ENCODE assay signal across 8 mouse cellular contexts in genomic region chr14:50903973-50904827, GRCm38 (mm10). TPM values are rescaled to one million over a fixed set of nuclear protein-coding genes. Genes with fewer than 3 reads are reported as not detected.
A peak's percentile ranks its signal among the peaks of the same experiment; 100 is the strongest.
DNase-seq lines count a peak whose midpoint lies in the region; ATAC-seq and TF ChIP-seq lines count a peak whose summit lies in the region.

No protein-coding gene starts in this region.

- no peaks in the 10 kb centered on the region for H3K27me3 ChIP-seq in heart, embryonic 13.5 days (replicated peaks)

- no peak overlapping the region for H3K27ac ChIP-seq in cortical plate, adult 2 months (ENCODE audit: insufficient read depth, low read length)
- no peak overlapping the region for H3K27ac ChIP-seq in heart, embryonic 13.5 days (replicated peaks)

- H3K9ac ChIP-seq in heart, embryonic 13.5 days = peak overlapping the region; percentile 74

- H3K4me3 ChIP-seq in cortical plate, adult 2 months (ENCODE audit: insufficient read depth, low read length) = peak overlapping the region; percentile 30
- H3K4me3 ChIP-seq in heart, embryonic 13.5 days = peak overlapping the region; percentile 52

- 3% methylated on average over 26 of the region's 26 CpGs for WGBS in heart, embryonic 13.5 days

- peak; percentile 43 for TF ChIP-seq CTCF in cortical plate, adult 2 months (IDR thresholded peaks at IDR 0.05; ENCODE audit: extremely low read depth, insufficient read depth, low read length)

- peak; percentile 25 for DNase-seq in urinary bladder, adult 2 months (ENCODE audit: low spot score)
- DNase-seq in urinary bladder, adult 18-20 months (ENCODE audit: low spot score in 2 of 2) = no peak
- peak; percentile 36 for DNase-seq in kidney, postnatal 14 days
- peak; percentile 35 to 48 for DNase-seq in lung, postnatal 4 days
- DNase-seq in yolk sac, embryonic 10.5 days (ENCODE audit: low spot score) = peak; percentile 28
- DNase-seq in urinary bladder, postnatal 10 days (ENCODE audit: low spot score) = no peak

- peak; percentile 54 for ATAC-seq in heart, embryonic 13.5 days (ENCODE audit: extremely low read depth, insufficient number of reproducible peaks, low FRiP score, low TSS enrichment)

- peak overlapping the region; percentile 85 for H3K4me2 ChIP-seq in heart, embryonic 13.5 days

- H3K9me3 ChIP-seq in heart, embryonic 13.5 days = no peaks in the 10 kb centered on the region

- TF ChIP-seq POLR2A in cortical plate, adult 2 months (IDR thresholded peaks at IDR 0.05; ENCODE audit: extremely low read depth, insufficient read depth, low read length) = 0 out of 2 replicates have a peak, but pooled peaks have one; percentile 28

- no peaks in the 10 kb centered on the region for H3K4me1 ChIP-seq in cortical plate, adult 2 months (ENCODE audit: control insufficient read depth, insufficient read depth, low read length)
- peaks cover 5% of the 10 kb centered on the region for H3K4me1 ChIP-seq in heart, embryonic 13.5 days

- no peaks in the 10 kb centered on the region for H3K36me3 ChIP-seq in heart, embryonic 13.5 days

RNA-seq across cellular contexts. Expression of gene Klhl33, which starts 6.9 kb away (rescaled TPM):
- polyA plus RNA-seq in urinary bladder, adult 2 months (2012; rRNA removed) = 1.7 and 2.5 TPM in 2 replicates
- polyA plus RNA-seq in cortical plate, adult 2 months (2012; rRNA removed) = 4.1 and 5.1 TPM in 2 replicates
- polyA plus RNA-seq in heart, embryonic 13.5 days (2015; fragmentation: Nextera tagmentation; extraction: Ambion mirVana) = 0.10 and 0.45 TPM in 2 replicates

RNA-seq across cellular contexts. Expression of gene Osgep, which starts 20.5 kb away (rescaled TPM):
- polyA plus RNA-seq in urinary bladder, adult 2 months (2012; rRNA removed) = 75.6 and 84.0 TPM in 2 replicates
- 61.2 and 62.6 TPM in 2 replicates for polyA plus RNA-seq in cortical plate, adult 2 months (2012; rRNA removed)
- 112 and 131 TPM in 2 replicates for polyA plus RNA-seq in heart, embryonic 13.5 days (2015; fragmentation: Nextera tagmentation; extraction: Ambion mirVana)

RNA-seq across cellular contexts. Expression of gene Apex1, which starts 20.6 kb away (rescaled TPM):
- 56.6 and 59.1 TPM in 2 replicates for polyA plus RNA-seq in urinary bladder, adult 2 months (2012; rRNA removed)
- polyA plus RNA-seq in cortical plate, adult 2 months (2012; rRNA removed) = 57.6 and 62.4 TPM in 2 replicates
- polyA plus RNA-seq in heart, embryonic 13.5 days (2015; fragmentation: Nextera tagmentation; extraction: Ambion mirVana) = 148 TPM in 2 replicates

RNA-seq across cellular contexts. Expression of gene Pip4p1, which starts 26.5 kb away (rescaled TPM):
- polyA plus RNA-seq in urinary bladder, adult 2 months (2012; rRNA removed) = 79.4 and 104 TPM in 2 replicates
- polyA plus RNA-seq in cortical plate, adult 2 months (2012; rRNA removed) = 169 and 177 TPM in 2 replicates
- 34.9 and 38.2 TPM in 2 replicates for polyA plus RNA-seq in heart, embryonic 13.5 days (2015; fragmentation: Nextera tagmentation; extraction: Ambion mirVana)

RNA-seq across cellular contexts. Expression of gene Pnp, which starts 26.7 kb away (rescaled TPM):
- 49.9 and 64.9 TPM in 2 replicates for polyA plus RNA-seq in urinary bladder, adult 2 months (2012; rRNA removed)
- polyA plus RNA-seq in cortical plate, adult 2 months (2012; rRNA removed) = 29.3 and 31.3 TPM in 2 replicates
- 36.5 and 41.3 TPM in 2 replicates for polyA plus RNA-seq in heart, embryonic 13.5 days (2015; fragmentation: Nextera tagmentation; extraction: Ambion mirVana)

Comparison
In these comparisons a context has a peak if more than half of its experiments do, and no peak if none do; other contexts are left out.
1. DNase-seq: peak in urinary bladder, adult 2 months (single experiment), kidney, postnatal 14 days (single experiment), lung, postnatal 4 days (2 of 2) and yolk sac, embryonic 10.5 days (single experiment); none in urinary bladder, adult 18-20 months (0 of 2) and urinary bladder, postnatal 10 days (single experiment).